Mouse (Mus musculus): Measurements from ENCODE around the gene Ifngr1.
A peak's percentile ranks its signal among the peaks of the same experiment; 100 is the strongest.

Ifngr1 gene

DNA sequence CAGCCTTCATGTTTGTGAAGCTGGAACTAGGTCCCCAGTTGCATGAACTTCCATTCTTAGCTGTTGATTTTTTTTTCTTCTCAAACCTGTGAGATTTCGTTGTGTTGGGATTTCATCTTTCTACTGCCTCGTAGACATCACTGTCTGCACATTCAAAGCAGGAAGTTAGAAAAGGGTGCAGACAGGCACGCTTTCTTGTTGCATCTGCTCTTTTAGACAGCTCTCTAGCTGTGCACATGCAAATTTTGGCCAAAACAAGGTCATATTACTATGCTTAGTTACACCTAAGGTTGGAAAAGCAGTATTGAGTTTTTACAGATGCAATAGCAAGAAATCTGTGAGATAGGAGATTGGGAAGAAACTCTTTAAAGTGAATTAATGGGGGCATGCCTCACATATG is 4.5 kb upstream of the Ifngr1 start:
- no peak for DNase-seq (ENCODE audit: low read depth in 2 of 2, low spot score in 2 of 2)

DNA sequence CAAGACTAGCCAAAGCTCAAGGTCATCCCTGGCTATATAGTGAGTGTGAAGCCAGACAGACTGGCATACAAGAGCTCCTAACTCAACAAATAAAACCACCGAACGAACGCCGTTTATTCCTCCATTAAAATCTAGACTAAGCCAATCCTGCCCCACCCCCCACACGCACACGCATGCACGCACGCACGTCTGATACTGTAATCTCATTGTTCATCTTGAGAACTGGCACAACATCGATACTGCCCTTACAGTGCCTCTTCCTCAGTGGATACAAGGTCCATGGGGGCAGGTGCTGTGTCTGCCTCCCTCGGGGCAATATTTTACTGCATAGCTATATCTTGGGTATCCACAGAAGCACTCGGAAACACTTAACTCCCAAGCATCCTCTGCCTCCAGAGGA is 2.1 kb upstream of the Ifngr1 start:
- DNase-seq (ENCODE audit: low read depth in 2 of 2, low spot score in 2 of 2): no peak

DNA sequence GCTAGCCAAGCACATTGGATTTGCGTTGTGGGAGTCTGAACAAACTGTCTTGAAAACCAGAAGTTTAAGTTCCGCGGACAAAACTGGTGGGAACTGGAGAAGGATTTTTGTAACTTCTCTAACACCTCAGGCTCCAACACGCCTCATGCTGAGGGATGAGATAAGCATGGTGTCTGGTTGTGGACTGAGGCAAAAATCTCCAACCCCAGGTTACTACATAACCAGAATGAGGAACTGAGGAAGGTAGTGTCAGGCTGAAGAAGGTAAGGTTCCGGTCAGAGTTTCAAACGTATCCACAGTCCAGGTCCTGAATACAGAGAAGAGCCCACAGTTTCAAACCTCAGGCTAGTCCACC is 486 bp upstream of the Ifngr1 start:
- no peak for DNase-seq (ENCODE audit: low read depth in 2 of 2, low spot score in 2 of 2)

DNA sequence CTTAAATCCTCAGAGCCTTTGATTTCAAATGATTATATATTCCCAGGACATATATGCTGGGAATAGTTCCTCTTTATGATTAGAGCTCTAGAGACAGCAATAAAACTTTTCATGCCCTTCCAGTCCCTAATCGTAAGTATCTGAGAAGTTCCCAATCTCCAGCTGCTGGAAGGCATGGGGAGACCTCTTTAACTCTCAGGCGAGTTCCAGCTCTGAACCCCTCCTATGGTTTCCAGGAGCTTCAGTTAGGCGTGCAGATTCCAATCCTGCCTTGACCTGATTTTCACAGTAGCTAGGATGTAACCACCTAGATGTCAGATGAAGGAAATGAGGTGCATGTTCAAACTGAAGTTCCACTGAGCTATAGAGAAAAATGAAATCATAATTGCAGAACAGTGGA is 807 bp downstream of the Ifngr1 start:
- DNase-seq (ENCODE audit: low read depth in 2 of 2, low spot score in 2 of 2): no peak

DNA sequence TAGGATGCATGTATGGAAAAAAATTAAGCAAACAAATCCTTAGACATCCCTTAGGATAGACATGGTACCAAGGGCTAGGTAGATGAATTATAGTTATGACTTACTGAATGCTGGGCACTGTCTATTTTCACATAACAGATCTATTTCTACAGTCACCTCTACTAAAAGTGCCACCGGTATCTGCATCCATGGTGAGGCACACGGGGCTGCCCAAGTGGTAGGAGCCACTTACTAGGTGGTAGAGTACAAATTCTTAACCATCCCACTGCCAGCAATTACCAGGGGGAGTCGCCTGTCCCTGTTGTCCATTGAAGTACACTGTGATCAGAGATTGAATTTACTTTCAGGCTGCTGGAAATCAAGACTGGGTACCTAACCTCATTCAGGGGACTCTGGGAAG is 1.5 kb downstream of the Ifngr1 start:
- DNase-seq (ENCODE audit: low read depth in 2 of 2, low spot score in 2 of 2): no peak

DNA sequence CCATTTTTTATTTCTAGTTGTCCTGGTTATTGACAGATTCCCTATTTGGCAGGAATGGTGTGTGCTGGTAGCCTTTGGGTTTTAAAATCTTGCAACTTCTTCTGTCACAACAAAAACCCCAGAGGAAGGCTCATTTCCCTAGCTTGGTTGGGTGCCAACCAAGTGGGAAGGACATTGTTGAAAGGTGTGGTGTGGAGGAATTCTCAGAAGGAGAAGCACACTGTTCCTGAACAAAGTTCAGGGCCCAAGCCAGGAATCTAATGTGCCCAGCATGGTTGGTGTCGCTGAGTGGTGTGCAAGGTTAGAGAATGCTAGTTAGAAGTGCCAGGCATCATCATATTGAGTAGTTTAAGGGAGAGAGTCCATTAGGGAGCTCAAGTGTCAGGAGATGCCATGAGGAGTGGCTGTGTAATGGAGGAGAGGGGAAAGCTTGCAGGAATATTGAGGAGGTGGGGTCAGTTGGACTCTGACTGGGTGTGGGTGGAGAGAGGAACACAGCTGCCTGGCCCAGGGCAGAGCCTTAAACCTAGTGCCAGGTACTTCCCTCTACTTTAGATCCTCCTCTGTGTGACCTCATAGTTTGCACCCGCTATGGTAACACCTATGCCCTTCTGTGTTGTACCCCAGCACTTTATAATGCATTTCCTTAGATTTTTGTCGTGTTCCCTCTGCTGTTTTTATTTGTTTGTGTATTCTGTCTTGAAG is 2.6 kb downstream of the Ifngr1 start:
- no peak for DNase-seq (ENCODE audit: low read depth in 2 of 2, low spot score in 2 of 2)

DNA sequence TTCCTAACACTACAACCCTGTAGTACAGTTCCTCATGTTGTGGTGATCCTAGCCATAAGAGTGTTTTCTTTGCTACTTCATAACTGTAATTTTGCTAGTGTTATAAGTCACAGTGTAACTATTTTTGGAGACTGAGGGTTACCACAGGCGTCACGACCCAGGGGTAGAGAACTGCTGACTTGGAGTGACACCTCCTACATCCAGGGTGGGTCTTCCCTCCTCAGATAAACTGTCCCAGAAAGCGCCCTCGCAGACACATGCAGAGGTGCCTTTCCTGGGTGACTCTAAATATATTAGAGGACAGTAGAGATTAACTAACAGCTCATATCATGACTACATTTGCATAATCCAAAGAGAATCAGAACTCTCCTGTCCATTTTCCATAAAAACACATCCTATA is 5.1 kb downstream of the Ifngr1 start:
- DNase-seq (ENCODE audit: low read depth in 2 of 2, low spot score in 2 of 2): no peak

DNA sequence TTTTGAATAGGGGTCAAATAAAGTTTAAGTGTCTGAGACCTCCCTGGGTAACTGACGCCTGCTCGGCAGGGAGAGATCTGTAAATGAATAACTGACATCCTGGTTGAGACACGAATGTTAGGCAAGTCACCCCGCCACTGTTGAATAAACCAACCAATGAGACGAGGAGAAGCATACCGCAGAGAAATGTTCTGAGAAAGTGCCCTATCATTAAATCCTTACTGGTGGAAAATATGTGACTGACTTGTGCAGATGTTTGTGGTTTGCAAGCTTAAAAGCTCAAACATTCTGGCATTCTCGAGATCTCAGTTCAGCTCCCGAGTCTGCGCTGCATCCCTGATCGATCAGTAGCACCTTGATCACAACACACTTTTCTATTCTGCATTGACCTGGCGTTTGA is 6.3 kb downstream of the Ifngr1 start:
- DNase-seq (ENCODE audit: low read depth in 2 of 2, low spot score in 2 of 2): no peak

DNA sequence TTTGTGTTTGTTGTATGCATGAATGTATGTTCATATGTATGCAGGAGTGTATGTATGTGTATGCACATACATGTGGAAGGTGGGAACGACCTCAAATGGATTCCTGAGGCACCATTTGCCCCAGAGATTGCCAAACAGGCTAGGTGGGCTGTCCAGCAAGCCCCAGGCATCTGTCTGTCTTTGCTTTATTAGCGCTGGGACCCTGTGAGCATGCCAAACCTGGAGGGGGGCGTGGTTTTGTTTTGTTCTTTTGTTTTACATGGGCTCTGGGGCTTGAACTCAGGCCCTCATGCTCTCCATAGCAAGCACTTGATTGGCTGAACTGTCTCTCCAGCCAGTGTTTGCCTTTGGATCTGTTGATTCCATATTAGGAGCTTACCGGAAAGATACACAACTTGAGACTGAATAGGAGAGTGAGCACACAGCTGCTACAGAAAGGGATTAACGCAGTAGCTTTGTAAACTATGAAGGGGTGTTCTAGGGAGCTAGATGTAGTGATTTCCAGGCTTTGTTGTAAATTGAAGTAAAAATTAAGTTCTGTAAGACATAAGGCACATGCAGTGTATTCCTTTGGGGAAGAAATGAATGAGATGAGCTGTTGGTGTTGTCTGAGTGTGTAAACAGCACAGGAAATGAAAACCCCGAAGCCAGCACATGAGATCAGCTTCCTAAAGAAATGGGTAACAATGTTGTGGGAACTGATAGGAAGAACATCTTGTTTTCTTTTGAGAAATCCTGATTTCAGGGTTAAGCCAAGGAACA is 7.8 kb downstream of the Ifngr1 start:
- no peak for DNase-seq (ENCODE audit: low read depth in 2 of 2, low spot score in 2 of 2)

DNA sequence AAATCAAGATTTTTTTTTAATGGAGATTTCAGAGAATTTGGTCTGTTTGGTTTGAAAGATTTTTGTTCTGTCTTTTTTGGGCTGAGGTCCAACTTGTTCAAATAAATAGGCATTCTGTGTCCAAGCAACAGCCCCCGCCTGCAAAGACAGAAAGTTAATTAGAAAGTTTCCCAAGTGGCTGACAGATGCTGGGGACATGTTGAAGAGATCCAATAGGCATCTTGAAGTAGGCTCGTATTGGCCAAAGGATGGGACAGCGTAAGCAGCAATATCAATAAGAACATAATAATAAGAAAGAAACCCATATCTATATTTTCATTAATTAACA is 8.3 kb downstream of the Ifngr1 start:
- DNase-seq (ENCODE audit: low read depth in 2 of 2, low spot score in 2 of 2): no peak

DNA sequence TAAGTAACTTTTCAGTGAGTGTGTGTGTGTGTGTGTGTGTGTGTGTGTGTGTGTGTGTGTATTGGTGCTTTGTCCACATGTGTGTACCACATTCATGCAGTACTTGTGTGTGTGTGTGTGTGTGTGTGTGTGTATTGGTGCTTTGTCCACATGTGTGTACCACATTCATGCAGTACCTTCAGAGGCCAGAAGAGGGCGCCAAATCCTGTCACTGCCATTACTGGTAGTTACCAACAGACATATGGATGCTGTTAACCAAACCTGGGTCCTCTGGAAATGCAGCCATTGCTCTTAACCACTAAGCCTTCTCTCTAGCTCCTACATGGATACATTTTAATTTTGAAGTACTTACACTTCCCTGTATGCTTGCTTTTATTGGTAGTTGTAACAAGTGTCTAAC is 9.8 kb downstream of the Ifngr1 start:
- DNase-seq (ENCODE audit: low read depth in 2 of 2, low spot score in 2 of 2): peak; percentile 77

DNA sequence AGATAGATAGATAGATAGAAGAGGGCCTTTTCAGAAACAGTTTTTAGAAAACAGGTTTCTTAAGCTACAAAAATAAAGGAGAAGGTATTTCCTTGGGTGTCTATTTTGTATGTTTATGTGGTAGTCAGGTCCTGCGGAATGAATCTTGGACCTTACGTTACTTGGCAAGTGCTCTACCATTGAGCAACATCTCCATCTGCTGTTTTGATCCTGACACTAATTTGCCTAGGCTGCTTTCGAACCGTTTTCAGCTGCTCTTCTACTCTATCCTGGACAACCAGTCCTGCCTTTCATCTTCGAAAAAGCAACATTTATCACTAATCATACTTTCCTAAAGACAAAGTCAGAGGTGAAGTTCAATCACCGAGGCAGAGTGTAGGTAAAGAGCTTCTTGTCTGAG is 11.5 kb downstream of the Ifngr1 start:
- no peak for DNase-seq (ENCODE audit: low read depth in 2 of 2, low spot score in 2 of 2)

DNA sequence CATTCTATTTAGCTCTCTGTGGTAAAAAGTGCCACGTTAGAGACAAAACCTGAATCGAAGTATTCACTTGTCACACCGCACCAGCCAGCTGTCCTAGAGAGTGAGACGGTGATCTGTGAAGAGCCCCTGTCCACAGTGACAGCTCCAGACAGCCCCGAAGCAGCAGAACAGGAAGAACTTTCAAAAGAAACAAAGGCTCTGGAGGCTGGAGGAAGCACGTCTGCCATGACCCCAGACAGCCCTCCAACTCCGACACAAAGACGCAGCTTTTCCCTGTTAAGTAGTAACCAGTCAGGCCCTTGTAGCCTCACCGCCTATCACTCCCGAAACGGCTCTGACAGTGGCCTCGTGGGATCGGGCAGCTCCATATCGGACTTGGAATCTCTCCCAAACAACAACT is 17.4 kb downstream of the Ifngr1 start:
- no peak for DNase-seq (ENCODE audit: low read depth in 2 of 2, low spot score in 2 of 2)

DNA sequence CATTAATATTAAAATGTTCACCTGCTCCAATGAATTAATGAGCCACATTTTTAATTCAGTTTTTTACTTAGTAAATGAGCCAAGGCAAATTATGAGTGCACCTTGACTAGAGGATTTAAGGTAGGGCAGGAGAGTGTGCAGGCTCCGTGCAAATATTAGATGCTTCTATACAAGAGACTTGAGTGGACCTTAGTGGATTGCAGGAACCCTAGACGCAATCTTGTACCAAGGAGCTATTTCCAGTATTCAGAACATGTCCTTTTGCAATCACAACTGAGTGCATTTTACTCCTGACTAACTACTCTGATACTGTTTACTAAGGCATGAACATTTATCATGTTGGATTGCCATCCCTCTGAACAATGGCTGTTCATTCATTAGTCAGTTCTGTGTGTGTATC is 19.9 kb downstream of the Ifngr1 start:
- DNase-seq (ENCODE audit: low read depth in 2 of 2, low spot score in 2 of 2): no peak

DNA sequence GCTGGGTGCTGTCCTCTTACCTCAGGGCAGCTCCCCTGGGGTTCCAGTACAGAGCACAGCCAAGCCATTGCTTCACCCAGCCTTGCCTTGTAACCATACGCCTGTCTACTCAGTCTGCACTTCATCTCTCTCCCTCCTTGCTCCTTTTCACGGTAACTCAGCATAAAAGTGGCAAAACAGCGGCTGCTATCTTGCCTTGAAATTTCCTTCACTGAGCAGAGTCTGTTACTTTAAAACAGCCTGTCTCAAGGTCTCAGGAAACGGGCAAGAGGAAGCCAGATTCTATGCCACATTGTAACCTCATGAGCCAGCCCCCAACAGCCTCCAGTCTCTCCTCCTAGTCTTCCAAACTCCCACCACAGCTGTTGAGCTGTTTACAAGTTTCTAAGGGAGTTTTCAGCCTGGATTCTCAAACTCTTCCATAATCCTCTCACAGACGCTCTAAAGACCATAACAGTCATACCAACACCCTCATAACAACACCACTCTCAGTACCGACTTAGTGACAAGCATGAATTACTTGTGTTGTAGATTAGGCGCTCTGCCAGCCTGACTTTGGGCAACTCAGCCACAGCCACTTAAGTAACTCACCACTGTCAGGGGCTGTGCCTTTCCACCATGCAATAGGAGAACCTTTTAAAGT is 21.5 kb downstream of the Ifngr1 start:
- DNase-seq (ENCODE audit: low read depth in 2 of 2, low spot score in 2 of 2): no peak

DNA sequence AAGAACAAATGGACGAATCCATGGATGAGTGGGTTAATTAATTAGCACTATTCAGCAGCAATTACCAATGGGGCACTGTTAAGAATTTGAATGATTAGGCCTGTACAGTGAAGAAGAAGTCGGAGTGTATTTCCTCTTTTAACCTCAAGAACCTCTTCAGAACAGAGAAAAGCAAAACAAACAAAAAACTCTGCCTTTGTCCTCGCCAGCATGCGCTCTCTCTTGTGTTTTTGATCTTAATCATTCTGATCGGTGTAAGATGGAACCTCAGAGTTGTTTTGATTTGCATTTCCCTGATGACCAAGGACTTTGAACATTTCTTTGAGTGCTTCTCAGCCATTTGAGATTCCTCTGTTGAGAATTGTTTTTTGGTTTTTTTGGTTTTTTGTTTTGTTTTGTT is 28.0 kb downstream of the Ifngr1 start:
- DNase-seq (ENCODE audit: low read depth in 2 of 2, low spot score in 2 of 2): no peak

DNA sequence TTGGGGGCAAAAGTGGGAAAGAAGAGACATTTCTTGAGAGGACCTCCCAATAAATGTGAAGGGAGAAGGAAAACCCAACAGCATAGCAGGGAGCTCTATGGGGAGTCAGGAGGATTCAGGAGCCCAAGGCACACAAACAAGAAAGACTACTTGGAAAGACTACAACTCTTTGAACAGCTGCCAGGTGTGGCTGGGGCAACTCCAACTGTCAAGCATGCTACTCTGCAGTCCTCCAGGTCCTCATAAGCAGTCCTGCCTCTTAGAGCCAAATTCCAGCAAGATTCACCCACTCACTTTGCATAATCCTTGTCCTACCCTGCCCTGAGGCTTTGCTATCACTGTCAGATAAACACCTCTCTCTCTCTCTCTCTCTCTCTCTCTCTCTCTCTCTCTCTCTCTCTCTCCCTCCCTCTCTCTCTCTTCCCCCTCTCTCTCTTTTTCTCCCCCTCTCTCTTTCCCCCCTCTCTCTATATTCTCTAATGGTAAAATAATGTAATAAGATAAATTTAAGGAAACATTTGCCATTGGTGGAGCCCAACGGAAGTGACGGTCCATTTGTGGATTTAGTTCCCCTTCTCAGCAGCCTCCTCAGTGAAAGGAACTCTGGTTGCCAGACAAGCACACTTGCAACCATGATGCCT is 29.8 kb downstream of the Ifngr1 start, which contains the start of gene Il22ra2:
Gene Il22ra2 (plus strand): TSS at position 591 of the 641 bp plus-strand sequence.
- no peak for DNase-seq (ENCODE audit: low read depth in 2 of 2, low spot score in 2 of 2)

DNA sequence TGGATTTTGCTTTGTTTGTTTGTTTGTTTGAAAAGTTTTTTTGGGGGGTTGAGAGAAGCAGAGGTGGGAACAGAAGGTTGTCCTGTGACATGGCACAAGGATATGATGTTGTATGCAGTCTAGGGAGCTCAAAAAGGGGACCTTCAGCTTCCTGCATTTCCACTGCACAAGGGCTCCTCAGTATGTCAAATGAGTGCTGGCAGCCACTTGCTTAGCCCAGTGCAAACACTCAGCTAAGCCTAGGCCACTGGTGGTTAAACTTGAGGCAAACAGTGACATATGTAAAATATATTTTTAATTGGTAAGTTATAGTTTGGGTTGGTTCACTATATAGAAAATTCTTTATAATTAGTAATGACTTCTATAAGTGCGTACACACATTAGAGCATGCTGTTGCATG is 32.9 kb downstream of the Ifngr1 start:
- no peak for DNase-seq (ENCODE audit: low read depth in 2 of 2, low spot score in 2 of 2)

DNA sequence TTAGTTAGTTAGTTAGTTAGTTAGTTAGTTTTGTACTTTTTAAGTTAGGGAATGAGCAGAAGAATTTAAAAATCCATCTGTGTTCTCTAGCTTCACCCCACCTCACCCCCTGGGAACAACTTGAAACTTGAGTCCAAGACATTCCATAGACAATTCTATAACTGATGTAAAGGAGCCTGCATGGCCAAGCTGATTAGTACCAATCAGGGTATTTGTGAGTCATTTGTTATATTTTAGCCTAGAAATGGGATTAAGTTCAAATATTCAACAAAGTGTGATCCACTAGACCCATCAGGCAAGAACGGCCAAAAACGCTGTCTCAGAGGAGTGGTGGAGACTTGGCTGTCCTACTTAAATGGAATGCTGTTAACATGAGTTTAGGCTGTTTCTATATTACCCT is 35.6 kb downstream of the Ifngr1 start:
- no peak for DNase-seq (ENCODE audit: low read depth in 2 of 2, low spot score in 2 of 2)

DNA sequence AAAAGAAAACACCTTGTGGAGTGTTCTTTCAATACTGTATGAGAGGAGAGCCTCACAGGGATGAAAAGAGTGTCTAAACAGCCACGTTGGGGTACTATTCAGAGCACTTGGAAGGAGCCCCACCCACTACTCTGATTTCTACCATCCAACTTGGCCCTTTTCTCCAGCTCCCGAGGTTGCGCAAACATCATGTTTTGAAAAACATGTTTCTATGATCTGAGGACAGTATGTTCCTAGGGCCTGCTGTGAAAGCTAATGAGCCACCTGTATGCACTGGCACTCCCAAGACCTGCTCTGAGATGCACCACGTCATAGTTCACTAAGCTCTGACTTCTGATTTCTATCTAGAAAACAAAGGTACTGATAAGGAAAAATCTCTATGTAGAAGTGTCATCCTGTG is 36.0 kb downstream of the Ifngr1 start:
- no peak for DNase-seq (ENCODE audit: low read depth in 2 of 2, low spot score in 2 of 2)

DNA sequence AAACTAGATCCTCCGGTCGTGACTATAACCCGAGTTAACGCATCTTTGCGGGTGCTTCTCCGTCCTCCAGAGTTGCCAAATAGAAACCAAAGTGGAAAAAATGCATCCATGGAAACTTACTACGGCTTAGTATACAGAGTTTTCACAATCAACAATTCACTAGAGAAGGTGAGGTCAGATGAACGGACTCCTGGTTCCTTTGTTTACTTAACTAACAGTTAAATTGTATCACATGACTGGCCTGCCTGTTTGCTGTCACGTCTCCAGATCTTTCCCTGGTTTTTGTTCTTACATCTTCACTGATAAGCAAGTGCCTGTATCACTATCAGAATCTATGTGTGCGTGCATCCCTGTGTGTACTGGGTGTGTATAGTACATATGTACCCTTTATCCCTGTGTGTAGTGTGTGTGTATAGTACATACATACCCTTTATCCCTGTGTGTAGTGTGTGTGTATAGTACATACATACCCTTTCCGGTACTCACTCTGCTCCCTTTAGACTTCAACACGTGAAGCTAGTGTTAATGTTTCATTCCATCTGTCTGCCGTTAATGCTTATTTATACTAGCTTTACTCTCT is 40.0 kb downstream of the Ifngr1 start:
- no peak for DNase-seq (ENCODE audit: low read depth in 2 of 2, low spot score in 2 of 2)

DNA sequence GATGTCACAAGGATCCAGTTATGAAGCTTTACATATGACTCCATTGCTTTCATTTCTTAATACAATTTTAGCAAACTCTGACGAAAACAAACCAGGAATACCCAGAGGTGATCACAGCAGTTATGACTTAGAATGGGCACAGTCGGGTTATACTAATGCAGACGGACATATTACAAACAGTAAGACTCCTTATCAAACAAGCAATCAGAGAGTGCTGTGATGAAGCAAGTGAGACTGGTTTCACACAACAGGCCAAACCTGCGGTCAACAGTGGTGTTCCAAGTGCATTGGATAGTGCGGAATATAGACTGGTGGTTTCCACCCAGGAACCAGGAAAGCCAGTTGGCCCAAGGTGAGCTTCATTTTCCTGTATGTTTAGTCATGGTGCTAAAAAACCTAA is 47.1 kb downstream of the Ifngr1 start:
- no peak for DNase-seq (ENCODE audit: low read depth in 2 of 2, low spot score in 2 of 2)

All from CD8-positive naive resting alpha-beta T cell, adult 2 months (primary cell).